Mouse (Mus musculus) layer of hippocampus, adult 2 months (tissue): ENCODE measurements around the gene Taar7a. TPM values are rescaled to one million over a fixed set of nuclear protein-coding genes. Genes with fewer than 3 reads are reported as not detected.

Source experiments
- DNase-seq, 2 experiments: peaks; one replicate each; pipeline ENCODE4 v3.0.0; 2022; ENCODE audit warnings: low spot score in 2 of 2
- H3K27ac ChIP-seq: fragments of 200-600 bp; 2 replicates; pipeline ENCODE4 v1.8.1; 2022
- H3K4me3 ChIP-seq: fragments of 200-600 bp; 2 replicates; pipeline ENCODE4 v1.8.1; 2022; ENCODE audit warnings: mild to moderate bottlenecking
- CTCF ChIP-seq: fragments of 200-600 bp; conservative IDR thresholded peaks from 2 replicates; pipeline ENCODE4 v1.8.1; 2022; ENCODE audit warnings: antibody characterized with exemption, mild to moderate bottlenecking, moderate library complexity
- long read RNA-seq, 2 experiments: library from polyadenylated mRNA; stranded (forward); transcript quantifications; one replicate each; pipeline ENCODE4 v2.0.0; 2021; ENCODE audit warnings: borderline mapping rate in 2 of 2
- total RNA-seq, 2 experiments: library from RNA; stranded (reverse); gene quantifications; 2 replicates each; pipeline ENCODE4 v1.2.3; 2021

Gene Taar7a
- total RNA-seq = not detected
- long read RNA-seq, experiment 1 = 0 reads
- long read RNA-seq, experiment 2 = 0 reads

GRCm38 (mm10) chr10:23993381-23993780, at the start of gene Taar7a:
Gene Taar7a, minus strand, starts transcription at chr10:23993481.
- TF ChIP-seq CTCF = no peak
- no peak within 1 kb of the TSS for H3K4me3 ChIP-seq
- DNase-seq = no peak
- H3K27ac ChIP-seq = no peak within 1 kb of the TSS

- no peak for TF ChIP-seq CTCF
- DNase-seq = no peak
- Histone ChIP-seq H3K27ac (no peak overlapping the region), H3K4me3 (no peak overlapping the region)
These were observed 47.0 kb upstream of the Taar7a start for GRCm38 (mm10) chr10:24040120-24040869.

DNA sequence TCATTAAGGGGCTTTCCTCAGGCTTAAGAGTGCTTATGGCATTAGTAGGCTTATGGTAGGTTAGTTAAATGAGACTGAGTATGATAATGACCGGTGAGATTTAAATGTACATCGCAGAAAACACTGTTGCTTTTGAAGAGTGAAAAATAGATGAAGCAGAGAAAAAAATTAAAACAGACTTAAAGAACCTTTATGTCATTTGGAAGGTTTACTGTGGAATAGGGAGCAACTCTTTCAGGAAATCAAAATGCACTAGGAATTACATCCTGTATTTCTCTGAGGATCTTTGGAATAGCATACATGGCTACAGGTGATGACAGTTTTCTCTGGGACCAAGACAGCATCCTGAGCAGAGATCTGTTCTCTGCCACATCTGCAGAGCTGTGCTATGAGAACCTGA, 44.0 kb upstream of the Taar7a start, which contains the start of gene Taar7e:
Gene Taar7e, plus strand, starts transcription at position 301 of the 400 bp plus-strand sequence.
- no peak for TF ChIP-seq CTCF
- Histone ChIP-seq H3K27ac (no peak within 1 kb of the TSS), H3K4me3 (no peak within 1 kb of the TSS)
- DNase-seq = no peak

DNA sequence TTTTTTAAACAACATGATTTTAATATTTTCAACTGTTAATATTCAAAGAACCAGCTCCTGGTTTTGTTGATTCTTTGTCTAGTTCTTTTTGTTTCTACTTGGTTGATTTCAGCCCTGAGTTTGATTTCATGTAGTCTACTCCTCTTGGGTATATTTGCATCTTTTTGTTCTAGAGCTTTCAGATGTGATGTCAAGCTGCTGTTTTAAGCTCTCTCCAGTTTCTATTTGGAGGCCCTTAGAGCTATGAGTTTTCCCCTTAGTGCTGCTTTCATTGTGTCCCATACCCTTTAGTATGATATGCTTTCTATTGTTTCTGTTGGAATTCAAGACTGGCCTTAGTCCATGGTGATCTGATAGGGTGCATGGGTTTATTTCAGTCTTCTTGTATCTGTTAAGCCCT, 38.1 kb upstream of the Taar7a start:
- TF ChIP-seq CTCF = no peak
- no peak overlapping the region for H3K4me3 ChIP-seq
- H3K27ac ChIP-seq = no peak overlapping the region
- DNase-seq = no peak

DNA sequence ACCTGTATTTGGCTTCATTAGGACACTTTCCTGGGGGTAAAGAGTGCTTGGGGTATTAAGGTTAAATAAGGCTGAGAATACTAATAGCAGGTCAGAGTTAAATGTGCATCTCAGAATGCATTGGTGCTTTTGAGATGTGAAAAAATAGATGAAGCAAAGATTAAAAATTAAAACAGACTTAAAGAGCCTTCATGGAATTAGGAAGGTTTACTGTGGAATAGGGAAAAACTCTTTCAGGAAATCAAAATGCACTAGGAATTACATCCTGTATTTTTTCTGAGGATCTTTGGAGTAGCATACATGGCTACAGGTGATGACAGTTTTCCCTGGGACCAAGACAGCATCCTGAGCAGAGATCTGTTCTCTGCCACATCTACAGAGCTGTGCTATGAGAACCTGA, 33.6 kb upstream of the Taar7a start, which contains the start of gene Taar7d:
Gene Taar7d, plus strand, starts transcription at position 301 of the 400 bp plus-strand sequence.
- H3K4me3 ChIP-seq = no peak within 1 kb of the TSS
- no peak for TF ChIP-seq CTCF
- no peak within 1 kb of the TSS for H3K27ac ChIP-seq
- DNase-seq = no peak

DNA sequence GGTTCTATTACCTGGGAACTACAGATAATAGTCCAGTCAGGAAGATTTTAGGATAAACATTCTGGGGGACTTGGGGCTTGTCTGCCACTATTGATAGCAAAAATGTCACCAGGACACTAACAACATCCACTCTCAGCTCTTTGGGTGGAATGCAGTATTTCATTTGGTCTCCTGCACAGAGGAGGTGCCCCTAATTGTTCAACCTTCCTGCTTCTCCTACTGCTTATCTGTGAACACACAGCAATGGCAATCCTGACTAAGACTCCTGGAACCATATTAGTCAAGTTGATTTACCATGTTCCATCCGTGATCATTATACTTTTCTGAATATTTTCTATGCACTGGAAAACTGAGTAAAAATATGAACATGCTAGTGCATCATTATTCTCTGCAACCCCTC, 14.9 kb upstream of the Taar7a start:
- no peak for TF ChIP-seq CTCF
- H3K4me3 ChIP-seq = no peak overlapping the region
- H3K27ac ChIP-seq = no peak overlapping the region
- DNase-seq = no peak

- no peak for DNase-seq
- no peak for TF ChIP-seq CTCF
- no peak overlapping the region for H3K27ac ChIP-seq
- H3K4me3 ChIP-seq = no peak overlapping the region
These were observed 13.8 kb upstream of the Taar7a start for GRCm38 (mm10) chr10:24007034-24007433.

GRCm38 (mm10) chr10:24006442-24006841, 13.2 kb upstream of the Taar7a start:
- no peak overlapping the region for H3K27ac ChIP-seq
- no peak for DNase-seq
- no peak for TF ChIP-seq CTCF
- no peak overlapping the region for H3K4me3 ChIP-seq

DNA sequence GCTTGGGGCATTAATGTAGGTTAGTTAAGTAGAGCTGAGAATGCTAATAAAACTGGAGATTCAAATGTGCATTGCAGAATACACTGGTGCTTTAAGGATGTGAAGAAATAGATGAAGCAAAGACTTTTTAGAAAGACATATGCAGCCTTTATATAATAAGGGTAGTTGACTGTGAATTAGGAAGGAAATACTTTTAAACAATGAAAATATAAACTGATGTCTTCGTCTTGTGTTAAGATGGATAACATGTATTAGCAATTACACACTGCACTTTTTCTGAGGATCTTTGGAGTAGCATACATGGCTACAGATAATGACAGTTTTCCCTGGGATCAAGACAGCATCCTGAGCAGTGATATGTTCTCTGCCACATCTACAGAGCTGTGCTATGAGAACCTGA, 6.4 kb upstream of the Taar7a start, which contains the start of gene Taar7b:
Gene Taar7b, plus strand, starts transcription at position 301 of the 400 bp plus-strand sequence.
- no peak within 1 kb of the TSS for H3K4me3 ChIP-seq
- TF ChIP-seq CTCF = no peak
- DNase-seq = no peak
- no peak within 1 kb of the TSS for H3K27ac ChIP-seq

- no peak for TF ChIP-seq CTCF
- Histone ChIP-seq H3K27ac (no peak overlapping the region), H3K4me3 (no peak overlapping the region)
- DNase-seq = no peak
These were observed 6.9 kb downstream of the Taar7a start for GRCm38 (mm10) chr10:23986419-23986818.

- no peak for TF ChIP-seq CTCF
- DNase-seq = no peak
- H3K4me3 ChIP-seq = no peak within 1 kb of the TSS
- no peak within 1 kb of the TSS for H3K27ac ChIP-seq
These were observed 7.7 kb downstream of the Taar7a start, which contains the start of gene Taar6 for GRCm38 (mm10) chr10:23985546-23985945. Gene Taar6, minus strand, starts transcription at chr10:23985646.

DNA sequence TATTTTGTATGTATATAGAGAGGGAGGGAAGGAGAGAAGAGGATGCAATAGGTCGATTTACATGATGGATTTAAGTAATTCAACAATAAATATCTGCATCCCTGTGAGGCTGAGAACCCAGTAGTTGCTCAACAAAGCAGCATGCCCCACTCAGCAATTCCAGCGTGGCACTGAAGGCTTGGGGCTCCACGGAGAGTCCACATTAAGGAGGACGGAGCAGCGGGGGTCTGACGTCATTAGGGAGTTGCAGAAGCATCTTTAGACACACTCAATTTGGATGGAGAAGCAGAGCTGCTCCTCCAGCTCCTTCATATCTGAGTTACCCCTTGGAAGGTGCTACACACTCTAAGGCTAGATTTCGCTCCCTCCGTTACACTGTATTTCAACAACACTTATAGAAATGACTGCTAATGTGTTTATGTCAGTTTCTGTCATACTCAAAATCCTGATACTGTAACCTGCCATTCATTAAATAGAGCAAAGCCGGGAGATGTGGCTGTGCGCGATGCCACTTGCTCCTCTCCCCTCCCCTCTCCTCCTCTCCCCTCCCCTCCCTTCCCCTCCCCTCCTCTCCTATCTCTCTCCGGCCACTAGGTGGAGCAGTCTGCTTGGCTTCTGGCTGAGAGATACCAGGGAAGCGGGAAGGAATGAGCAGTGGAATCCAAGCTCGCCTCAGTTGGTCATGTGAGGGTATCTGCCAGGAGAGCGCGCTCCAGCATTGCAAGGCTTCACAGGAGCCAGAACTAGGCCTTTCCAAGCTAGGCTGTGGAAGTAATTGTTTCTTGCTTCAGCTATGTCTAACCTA, 14.2 kb downstream of the Taar7a start:
- peak; percentile 70 for TF ChIP-seq CTCF
- DNase-seq = peak; percentile 61 to 75
- no peak overlapping the region for H3K27ac ChIP-seq

DNA sequence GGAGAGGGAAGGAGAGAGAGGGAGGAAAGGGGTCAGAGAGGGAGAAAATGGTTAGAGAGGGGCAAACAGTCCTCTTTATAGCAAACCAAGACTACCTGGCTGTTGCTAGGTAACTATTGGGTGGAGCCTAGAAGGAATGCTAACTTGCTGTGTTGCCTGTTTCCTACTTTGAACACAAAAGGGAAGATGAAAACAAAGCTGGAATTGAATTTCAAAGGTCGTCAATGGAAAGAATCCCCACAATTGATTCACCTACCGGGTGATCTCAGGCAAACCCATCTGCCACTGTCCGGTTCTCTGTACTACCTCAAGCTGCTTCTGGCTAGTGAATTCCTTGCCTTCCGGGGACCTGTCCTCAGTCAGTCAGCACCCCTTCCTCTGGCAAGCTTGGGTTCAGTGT, 15.3 kb downstream of the Taar7a start:
- no peak for TF ChIP-seq CTCF
- H3K4me3 ChIP-seq = no peak overlapping the region

More for the DNA sequence above, 14.2 kb downstream of the Taar7a start:
- no peak overlapping the region for H3K4me3 ChIP-seq

More for the DNA sequence above, 15.3 kb downstream of the Taar7a start:
- no peak overlapping the region for H3K27ac ChIP-seq
- no peak for DNase-seq
